Mouse (Mus musculus) midbrain, postnatal 0 days (tissue): ENCODE measurements around the gene Rpl18a. TPM values are rescaled to one million over a fixed set of nuclear protein-coding genes. Genes with fewer than 3 reads are reported as not detected.

Source experiments
- ATAC-seq: fragments of 200-750 bp; cut with Nextera tagmentation; 2 replicates; pipeline ENCODE4 v1.8.0; 2017; ENCODE audit warnings: moderate number of reproducible peaks, mild to moderate bottlenecking, moderate TSS enrichment, moderate library complexity; ENCODE audit not compliant: low FRiP score
- DNase-seq: peaks from one replicate; pipeline ENCODE4 v3.0.0-alpha.2; 2015; ENCODE audit warnings: low spot score
- H3K27ac ChIP-seq: fragments of 300-500 bp; sonication (generic); 2 replicates; pipeline ENCODE4 v1.5.1; 2014; ENCODE audit warnings: low read depth, mild to moderate bottlenecking, low read length, mixed read lengths
- H3K27me3 ChIP-seq: fragments of 300-500 bp; sonication (generic); 2 replicates; pipeline ENCODE4 v1.6.1; 2014; ENCODE audit warnings: low read length, control low read depth, mixed read lengths; ENCODE audit not compliant: insufficient read depth
- H3K36me3 ChIP-seq: fragments of 300-500 bp; sonication (generic); 2 replicates; pipeline ENCODE4 v1.6.1; 2014; ENCODE audit warnings: low read length, control low read depth, mixed read lengths; ENCODE audit not compliant: insufficient read depth
- H3K4me1 ChIP-seq: fragments of 300-500 bp; sonication (generic); 2 replicates; pipeline ENCODE4 v1.6.1; 2014; ENCODE audit warnings: mild to moderate bottlenecking, control low read depth, antibody characterized with exemption, low read length, mixed read lengths; ENCODE audit not compliant: insufficient read depth
- H3K4me2 ChIP-seq: fragments of 300-500 bp; sonication (generic); 2 replicates; pipeline ENCODE4 v1.6.1; 2014; ENCODE audit warnings: low read depth, mild to moderate bottlenecking, low read length, mixed read lengths; ENCODE audit not compliant: poor library complexity, severe bottlenecking
- H3K4me3 ChIP-seq: fragments of 300-500 bp; sonication (generic); 2 replicates; pipeline ENCODE4 v1.5.1; 2014; ENCODE audit warnings: low read depth, mild to moderate bottlenecking, low read length, moderate library complexity
- H3K9ac ChIP-seq: fragments of 300-500 bp; sonication (generic); replicated peaks from 2 replicates; pipeline ENCODE4 v1.6.1; 2014; ENCODE audit warnings: mild to moderate bottlenecking, low read length, moderate library complexity, mixed read lengths; ENCODE audit not compliant: poor library complexity, severe bottlenecking
- H3K9me3 ChIP-seq: fragments of 300-500 bp; sonication (generic); 2 replicates; pipeline ENCODE4 v1.6.1; 2016; ENCODE audit warnings: low read length, control low read depth
- CTCF ChIP-seq: IDR thresholded peaks from 2 replicates; pipeline ENCODE4 v1.5.1; 2016; ENCODE audit warnings: antibody characterized with exemption, mild to moderate bottlenecking
- whole genome bisulfite sequencing: fragments of 180-500 bp; shearing (Covaris S2); extraction: QIAGEN DNeasy Blood & Tissue Kit; methylation state at CpG from one replicate; pipeline ENCODE4 v1.1.7; 2014; 5-methylcytosine and 5-hydroxymethylcytosine counted together
- polyA plus RNA-seq: library from polyadenylated mRNA; unstranded; fragments of >200 nt; fragmentation: Nextera tagmentation; extraction: Ambion mirVana; gene quantifications from 2 replicates; pipeline ENCODE4 v1.2.1, GENCODE M21; 2015
- total RNA-seq: library from RNA; depleted of rRNA; stranded (reverse); fragments of >200 nt; gene quantifications from 2 replicates; pipeline ENCODE4 v1.2.3, GENCODE M21; 2014

Gene Rpl18a
- total and polyA plus RNA-seq, 2 experiments from 2014 or later = 1,819 to 2,285 TPM

DNA sequence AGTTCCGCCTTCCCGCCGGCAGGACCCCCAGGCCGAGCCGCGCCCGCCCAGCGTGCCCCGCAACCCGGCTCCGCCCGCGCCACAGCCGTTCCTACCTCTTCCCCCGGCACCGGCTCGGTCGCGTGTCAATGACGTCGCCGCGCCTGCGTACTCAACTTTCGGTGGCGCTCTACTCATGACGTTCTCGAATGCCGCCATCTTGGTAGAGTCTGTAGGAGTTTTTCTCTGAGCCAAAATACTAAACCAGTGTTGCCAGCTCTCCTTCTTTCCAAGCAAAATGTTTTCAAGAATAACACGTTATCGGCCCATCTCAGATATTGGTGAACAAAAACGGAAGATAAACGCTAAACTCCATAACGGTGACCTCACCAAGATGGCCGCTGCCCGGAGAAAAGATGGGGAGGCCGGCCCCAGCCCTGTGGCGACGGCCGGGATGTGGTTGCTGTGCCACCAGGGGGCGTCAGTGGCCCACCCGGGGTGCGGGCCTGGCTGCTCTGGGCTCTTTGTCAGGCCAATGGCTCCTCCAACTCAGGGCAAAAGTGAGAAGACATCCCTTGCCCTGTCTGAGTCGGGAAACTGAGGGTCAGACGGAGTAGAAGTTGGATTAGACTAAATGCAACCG is 23.7 kb downstream of the Rpl18a start, which contains the start of gene Ccdc124:
Gene Ccdc124, minus strand, starts transcription at position 572 of the 622 bp plus-strand sequence.
- no peaks in the 10 kb centered on the region for H3K27me3 ChIP-seq
- no peaks in the 10 kb centered on the region for H3K9me3 ChIP-seq
- H3K27ac ChIP-seq = peak within 1 kb of the TSS; percentile 85
- H3K36me3 ChIP-seq = peaks cover 2% of the 10 kb centered on the region; the same call in 1 of the 2 replicates
- peaks cover 3% of the 10 kb centered on the region; the same call in 1 of the 2 replicates for H3K4me1 ChIP-seq
- peak; percentile 94 for TF ChIP-seq CTCF
- H3K9ac ChIP-seq = peak within 1 kb of the TSS; percentile 84
- ATAC-seq (peak; percentile 86), DNase-seq (peak; percentile 95)
- peak within 1 kb of the TSS; percentile 94 for H3K4me2 ChIP-seq
- WGBS = under 1% methylated on average over 46 of the region's 46 CpGs
- H3K4me3 ChIP-seq = peak within 1 kb of the TSS; percentile 91

DNA sequence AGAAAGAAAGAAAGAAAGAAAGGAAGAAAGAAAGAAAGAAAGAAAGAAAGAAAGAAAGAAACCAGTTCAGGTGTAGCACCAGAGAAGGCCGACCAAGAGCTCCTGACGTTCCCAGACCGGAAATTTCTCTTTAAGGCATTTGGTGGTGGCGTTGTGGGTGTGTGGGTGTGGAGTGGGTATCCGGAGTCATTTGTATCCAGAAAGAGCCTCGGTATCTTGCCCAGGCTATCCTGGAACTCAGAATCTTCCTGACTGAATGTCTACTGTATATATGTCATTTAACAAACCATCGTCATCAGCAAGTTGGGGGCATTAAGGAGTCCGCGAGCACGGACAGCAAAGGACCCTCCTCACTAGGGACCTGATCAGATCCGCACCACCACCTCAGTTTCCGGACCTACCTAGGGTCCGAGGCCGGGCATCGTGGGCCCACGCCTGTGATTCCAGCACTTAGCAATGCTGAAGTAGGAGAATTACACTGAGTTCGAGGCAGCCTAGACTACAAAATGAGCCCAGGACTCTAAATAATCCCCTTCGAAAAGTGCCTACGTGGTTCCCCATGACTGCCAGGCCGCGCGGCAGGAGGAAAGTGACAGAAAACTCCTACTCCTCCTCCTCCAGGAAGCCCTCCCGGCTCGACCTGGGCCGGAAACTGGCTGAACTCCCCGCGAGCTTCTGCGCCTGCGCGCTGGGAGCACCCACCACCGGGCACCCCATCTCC is 24.4 kb downstream of the Rpl18a start:
- ATAC-seq = no peak
- Histone ChIP-seq H3K4me1 (peaks cover 3% of the 10 kb centered on the region; the same call in 1 of the 2 replicates), H3K36me3 (peaks cover 9% of the 10 kb centered on the region; the same call in 1 of the 2 replicates), H3K27me3 (no peaks in the 10 kb centered on the region), H3K9me3 (no peaks in the 10 kb centered on the region), H3K9ac (peak overlapping the region; percentile 84), H3K4me3 (peak overlapping the region; percentile 91), H3K4me2 (peak overlapping the region; percentile 94), H3K27ac (peak overlapping the region; percentile 85)
- DNase-seq = no peak
- WGBS = 6% methylated on average over 31 of the region's 31 CpGs
- TF ChIP-seq CTCF = no peak

DNA sequence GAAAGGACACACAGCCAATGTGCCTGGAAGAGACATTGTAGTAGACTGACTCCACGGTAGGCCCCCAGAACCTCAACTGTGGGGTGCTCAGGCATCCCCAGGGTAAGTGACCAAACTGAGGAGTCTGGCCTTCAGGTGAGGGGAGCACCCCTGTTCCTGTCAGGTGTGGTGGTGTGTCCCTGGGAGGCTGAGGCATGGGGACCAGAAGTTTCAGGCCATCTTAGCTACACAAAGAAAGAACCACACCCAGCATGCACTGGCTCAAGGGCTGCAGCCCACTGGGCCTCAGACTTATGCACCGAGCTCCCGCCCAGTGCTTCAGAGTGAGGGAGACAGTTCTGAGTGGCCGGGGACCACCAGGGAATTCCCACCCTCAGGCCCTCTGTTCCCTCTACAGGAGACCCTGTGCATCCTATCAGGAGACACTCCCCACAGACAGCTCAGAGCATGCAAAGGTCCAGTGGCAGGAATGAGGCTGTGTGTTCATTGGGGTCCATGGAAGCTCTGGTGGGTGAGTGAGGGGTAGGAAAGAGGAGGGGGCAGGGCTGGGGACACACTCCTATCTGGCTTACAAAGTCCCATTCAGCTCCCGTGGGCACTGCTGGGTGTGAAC is 25.9 kb downstream of the Rpl18a start:
- no peak for TF ChIP-seq CTCF
- Histone ChIP-seq H3K36me3 (peaks cover 9% of the 10 kb centered on the region; the same call in 1 of the 2 replicates), H3K27ac (no peak overlapping the region), H3K9ac (no peak overlapping the region), H3K27me3 (no peaks in the 10 kb centered on the region), H3K4me3 (no peak overlapping the region), H3K9me3 (no peaks in the 10 kb centered on the region), H3K4me2 (no peak overlapping the region), H3K4me1 (peaks cover 3% of the 10 kb centered on the region; the same call in 1 of the 2 replicates)
- no peak for DNase-seq
- no peak for ATAC-seq
- WGBS = 89% methylated on average over 5 of the region's 5 CpGs

DNA sequence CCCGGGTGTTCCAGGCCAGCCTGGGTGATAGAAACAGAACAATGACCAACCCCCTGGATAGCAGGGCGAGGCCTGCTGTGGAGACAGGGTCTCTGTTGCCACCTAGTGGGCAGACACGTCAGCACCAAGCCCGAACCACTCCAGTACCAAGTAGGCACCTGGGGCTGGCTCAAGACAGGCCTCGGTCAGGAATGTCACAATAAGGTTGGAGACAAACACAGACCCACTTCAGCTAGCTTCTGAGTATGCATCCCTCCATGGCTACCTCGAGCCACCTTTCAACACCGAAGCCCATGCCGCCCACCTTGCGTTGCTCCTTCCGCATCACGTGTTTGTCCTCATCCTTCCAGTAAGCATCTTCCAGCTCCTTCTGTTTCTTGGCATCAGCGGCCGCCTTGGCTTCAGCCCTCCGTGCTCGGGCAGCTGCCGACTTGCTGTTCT is 27.6 kb downstream of the Rpl18a start:
- no peaks in the 10 kb centered on the region for H3K27me3 ChIP-seq
- H3K9ac ChIP-seq = no peak overlapping the region
- no peak overlapping the region for H3K4me2 ChIP-seq
- ATAC-seq (peak; percentile 14; the same call in 1 of the 2 replicates), DNase-seq (peak; percentile 79)
- H3K9me3 ChIP-seq = no peaks in the 10 kb centered on the region
- H3K4me3 ChIP-seq = no peak overlapping the region
- H3K4me1 ChIP-seq = peaks cover 7% of the 10 kb centered on the region
- peak overlapping the region; percentile 60 for H3K27ac ChIP-seq
- 51% methylated on average over 16 of the region's 16 CpGs for WGBS
- peaks cover 9% of the 10 kb centered on the region; the same call in 1 of the 2 replicates for H3K36me3 ChIP-seq
- TF ChIP-seq CTCF = peak; percentile 91

DNA sequence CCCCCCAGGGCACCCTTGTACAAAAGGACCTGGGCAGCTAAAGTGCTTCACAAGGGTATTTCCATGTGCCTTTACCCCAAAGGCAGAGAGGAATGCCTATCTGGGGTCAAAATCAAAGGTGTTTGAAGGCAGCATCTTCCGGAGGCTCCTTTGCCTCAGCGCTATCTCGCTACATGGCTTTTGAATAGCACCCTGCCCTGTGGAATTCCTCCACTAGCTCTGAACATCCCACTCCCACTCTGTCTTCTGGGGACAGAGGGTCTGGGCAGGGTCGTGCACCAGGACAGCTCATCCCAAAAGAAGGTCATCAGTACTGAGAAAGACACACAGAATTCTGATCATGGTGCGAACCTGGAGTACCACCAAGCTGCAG is 28.0 kb downstream of the Rpl18a start:
- DNase-seq (no peak), ATAC-seq (no peak)
- Histone ChIP-seq H3K36me3 (peaks cover 9% of the 10 kb centered on the region; the same call in 1 of the 2 replicates), H3K27ac (peak overlapping the region; percentile 60), H3K9ac (no peak overlapping the region), H3K9me3 (no peaks in the 10 kb centered on the region), H3K4me2 (no peak overlapping the region), H3K4me1 (peaks cover 10% of the 10 kb centered on the region), H3K27me3 (no peaks in the 10 kb centered on the region), H3K4me3 (no peak overlapping the region)
- no peak for TF ChIP-seq CTCF
- WGBS = 43% methylated on average over 5 of the region's 5 CpGs
